Mouse (Mus musculus) Muller cell, postnatal 12 days (primary cell): ENCODE measurements around the gene Zdhhc23.

ENCODE experiments used
- DNase-seq: peaks from one replicate; pipeline ENCODE4 v3.0.0-alpha.2; 2015; ENCODE audit errors: inconsistent ontology term

Gene Zdhhc23

DNA sequence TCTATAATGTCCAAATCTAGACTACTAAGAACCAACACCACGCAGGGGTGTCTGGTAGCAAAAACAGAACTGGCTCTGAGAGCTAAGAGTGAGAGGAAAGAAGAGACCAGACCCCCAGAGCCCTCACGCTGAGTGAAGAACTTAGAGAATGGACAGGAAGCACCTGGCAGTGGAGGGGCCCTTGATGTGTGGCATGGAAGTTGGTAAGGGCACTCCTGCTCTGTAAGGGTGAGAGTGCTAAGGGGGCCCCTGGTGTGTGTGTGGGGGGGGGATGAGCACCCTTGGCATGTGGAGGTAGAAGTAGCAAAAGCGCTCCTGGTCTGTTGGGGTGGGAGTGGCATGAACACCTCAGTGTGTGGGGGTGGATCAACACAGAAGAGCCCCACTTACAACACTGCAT, 9.2 kb downstream of the Zdhhc23 start:
- no peak for DNase-seq

DNA sequence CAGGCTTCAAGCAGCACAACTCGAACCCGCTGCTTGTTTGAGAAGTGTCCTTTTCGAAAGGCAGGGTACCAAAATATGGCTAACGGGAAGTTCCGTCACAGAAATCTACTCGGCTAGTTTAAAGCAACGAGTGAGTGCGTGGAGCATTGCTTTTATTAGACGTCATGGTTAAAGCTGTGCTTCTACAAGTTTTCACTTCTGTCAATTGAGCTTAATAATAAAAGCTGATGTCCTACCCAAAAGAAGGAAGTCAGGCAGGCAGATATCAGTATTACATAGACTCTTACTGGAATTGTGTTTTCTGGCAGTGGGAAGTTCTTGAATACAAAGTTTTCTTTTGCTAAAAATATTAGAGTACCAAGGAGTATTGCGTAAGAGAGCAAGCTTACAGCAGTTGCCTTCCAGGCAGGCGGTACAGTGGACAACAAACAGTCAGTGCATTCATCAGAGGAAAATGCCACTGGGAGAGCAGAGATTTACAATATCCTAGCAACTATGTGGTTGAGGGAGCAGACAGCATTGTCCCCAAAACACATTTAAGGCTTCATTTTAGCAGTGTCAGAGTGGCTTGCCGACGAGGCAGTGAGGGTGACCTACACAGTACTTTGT, 13.7 kb downstream of the Zdhhc23 start:
- peak; percentile 26 for DNase-seq

DNA sequence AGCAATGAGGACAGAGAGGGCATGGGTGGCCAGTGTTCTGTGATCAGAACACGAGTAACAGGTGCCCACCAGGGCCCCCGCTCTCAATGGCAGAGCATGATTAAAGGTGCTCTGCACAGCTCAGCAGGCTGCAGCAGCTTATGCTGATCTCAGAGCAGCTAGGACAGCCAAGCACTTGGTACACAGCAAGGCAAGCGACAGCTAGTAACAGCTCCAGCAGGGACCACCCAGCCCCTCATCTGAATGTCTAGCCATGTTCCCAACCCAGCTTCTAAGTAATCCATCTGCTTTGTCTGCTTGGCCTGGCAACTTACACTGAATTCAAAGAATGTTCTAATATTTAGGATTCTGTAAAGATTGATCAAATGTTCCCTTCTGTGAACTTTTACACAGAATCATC, 15.8 kb downstream of the Zdhhc23 start:
- no peak for DNase-seq

DNA sequence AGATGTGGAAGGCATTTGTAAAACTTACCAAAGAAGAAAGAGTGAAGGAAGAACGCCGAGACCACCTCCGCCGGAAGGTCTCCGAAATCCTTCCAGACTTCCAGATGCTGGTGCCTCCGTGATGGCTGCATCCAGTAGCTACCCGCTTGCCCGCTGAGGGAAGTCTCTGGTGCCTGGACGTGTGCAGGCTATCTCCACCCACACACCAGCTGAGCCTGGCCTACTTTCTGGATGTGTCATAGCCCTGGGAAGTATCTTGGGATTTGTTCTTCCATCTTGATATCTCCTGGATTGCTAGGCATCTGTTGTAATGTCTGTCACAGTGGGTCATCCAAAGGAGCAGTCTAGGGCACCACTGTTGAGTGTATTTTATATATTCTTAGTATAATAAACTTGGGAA, 16.3 kb downstream of the Zdhhc23 start:
- DNase-seq, result no peak

DNA sequence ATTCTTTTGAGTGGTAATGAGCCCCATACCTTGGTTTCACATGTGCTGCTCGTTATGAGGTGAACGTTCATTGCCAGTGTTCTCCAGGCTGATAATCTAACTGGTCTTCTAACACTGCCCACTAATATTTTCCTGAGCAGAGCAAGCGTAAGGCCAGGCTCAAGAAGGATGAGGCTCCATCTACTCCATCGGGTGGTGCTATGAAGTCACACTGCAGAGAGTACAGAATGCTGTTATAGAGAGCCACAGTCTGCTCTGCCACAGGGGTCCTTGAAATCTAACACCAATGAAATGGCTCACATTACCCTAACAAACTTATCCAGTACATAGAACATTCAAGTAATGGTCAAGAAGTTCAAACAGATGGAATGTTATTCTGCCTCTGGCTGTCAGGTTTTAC, 21.6 kb downstream of the Zdhhc23 start:
- DNase-seq, result no peak

DNA sequence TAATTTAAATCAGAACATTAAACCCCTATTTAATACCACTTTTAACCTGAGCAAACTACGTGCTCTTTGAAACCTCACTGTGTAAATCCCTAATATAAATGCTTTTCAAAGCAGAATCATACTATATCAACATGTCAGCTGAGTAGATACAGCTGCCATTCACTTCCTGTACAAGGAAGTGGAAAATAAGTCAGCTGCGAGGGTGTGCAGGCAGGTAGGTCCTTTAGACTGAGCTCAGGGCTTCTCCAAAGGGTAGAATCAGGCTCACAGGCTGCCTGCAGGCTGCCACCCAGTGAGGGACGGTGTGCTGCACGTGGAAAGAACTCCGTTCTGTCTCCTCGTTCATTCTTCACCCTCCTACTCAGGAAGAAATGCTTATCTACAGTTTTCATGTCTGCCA, 24.7 kb downstream of the Zdhhc23 start:
- no peak for DNase-seq

DNA sequence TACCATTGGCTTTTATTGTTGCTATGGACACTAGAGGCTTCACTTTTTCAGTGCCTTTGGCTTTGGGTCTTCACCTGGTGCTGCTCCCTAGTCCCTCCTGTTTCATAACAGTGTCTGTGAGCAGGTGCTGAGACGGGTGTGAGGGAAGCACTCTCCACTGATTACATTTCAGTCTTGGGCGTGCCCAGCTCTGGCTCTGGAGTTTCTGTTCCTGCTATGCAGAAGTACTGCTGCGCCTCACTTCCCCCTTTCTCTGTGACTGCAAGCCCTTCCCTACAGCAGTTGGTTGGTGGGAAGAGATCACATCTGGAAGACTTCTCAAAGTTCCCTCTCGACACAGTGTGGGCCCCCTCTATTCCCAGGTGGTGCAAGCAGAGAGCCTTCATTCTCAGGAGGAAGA, 28.0 kb downstream of the Zdhhc23 start:
- no peak for DNase-seq

DNA sequence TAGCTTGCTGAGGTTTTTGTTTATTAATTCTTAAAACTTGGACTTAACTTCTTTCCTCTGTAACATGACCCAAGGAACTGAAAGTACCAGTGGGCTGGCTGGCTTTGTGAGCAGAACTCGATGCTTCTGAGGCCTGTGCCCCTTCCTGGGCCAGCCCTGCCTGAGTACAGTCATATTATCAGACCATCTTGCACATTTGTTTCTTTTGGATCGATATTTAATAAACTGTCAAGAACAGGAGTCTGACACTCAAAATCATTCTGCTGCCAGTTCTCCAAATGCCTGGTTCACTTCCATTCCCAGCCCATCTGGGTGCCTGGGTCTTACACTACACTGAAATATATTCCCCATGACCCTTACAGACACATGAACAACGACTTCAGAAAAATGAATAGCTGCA, 33.7 kb downstream of the Zdhhc23 start:
- no peak for DNase-seq

DNA sequence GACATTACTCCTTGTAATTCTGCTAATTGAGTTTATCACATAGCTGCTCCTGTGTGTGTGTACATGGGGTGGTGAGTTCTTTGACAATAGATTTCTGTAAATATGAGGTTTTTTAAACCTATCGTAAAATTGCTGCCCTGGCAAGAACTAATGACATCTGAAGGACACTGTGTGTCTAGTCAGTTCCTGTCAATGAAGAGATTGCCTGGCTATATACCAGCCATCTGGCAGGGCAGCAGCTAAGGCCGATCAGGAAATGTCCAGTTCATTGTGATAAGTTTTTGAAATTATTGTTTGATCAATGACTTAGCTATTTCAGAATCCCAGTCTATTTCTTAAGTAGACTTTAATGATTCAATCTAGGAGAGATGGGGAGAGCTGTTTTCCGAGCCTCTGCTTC, 34.2 kb downstream of the Zdhhc23 start:
- no peak for DNase-seq

DNA sequence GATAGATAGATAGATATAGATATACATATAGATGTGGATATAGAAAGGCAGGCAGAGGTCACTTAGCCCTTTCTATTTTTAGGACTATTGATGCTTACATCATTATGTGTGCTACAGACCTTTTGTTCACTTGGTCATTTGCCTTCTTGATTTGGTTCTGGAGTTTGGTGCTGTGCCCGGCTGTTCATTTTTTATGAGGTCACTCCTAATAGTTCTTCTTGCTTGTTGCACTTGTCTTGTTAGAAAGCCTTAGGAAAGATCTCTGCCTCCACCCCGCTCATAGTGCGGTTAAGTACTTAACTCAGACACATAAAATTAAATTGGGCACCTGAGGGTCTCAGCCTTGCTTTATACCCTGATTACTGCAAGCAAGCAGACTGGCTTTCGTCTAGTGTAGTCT, 38.7 kb downstream of the Zdhhc23 start:
- no peak for DNase-seq

DNA sequence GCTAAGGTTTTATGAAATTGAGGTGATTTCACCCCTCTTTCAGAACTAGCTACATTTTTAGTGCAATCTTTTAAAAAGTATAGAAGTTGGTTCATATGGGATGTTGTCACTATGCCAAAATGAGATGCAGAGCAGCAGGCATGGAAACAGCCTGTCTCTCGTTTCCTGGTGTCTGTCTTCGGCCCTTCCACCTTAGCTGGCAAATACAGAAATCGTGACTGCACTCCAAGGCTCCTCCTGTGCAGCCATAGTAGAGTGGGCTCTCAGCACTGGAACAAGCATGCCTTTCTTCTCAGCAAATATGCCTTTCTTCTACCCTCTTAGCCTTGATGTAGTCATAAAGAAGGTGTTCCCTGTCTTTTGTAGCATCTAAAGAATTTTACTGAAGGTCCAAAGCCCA, 43.7 kb downstream of the Zdhhc23 start:
- DNase-seq, result no peak

DNA sequence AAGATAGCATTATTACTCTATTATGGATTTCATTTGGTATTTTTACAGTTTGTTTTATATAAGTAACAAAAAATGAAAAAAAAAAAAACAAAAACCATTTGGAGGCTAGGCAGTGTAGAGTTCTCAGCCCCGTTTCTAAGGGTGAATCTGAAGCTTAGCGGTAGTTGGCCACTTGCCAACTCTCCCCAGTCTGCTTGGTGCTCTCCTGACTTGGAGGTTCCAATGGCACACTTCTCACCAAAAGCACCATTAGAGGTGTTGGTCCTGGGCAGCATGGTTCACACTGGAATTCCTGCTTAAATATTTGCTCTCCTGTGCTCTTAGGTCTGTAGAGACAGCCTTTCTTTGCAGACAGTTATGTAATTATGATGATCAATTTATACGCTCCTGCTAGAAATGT, 44.2 kb downstream of the Zdhhc23 start:
- no peak for DNase-seq

DNA sequence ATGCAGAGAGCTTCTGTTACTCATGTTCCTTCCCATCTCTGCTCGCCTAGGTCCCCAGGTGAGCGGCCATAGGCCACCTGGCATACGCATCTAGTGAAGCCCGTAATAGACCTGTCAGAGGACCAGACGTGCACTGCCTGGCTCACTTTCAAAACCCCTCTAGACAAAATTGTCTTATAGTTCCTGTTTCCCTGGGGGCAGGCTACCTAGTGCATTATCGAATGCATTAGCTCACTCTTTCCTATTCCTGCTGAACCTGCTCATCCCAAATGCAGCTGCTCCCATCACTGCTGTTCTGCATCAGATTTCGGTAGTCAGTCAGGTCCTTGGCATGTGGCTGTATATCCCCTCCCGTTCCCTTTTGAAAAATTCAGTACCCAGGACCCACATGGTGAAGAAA, 44.7 kb downstream of the Zdhhc23 start:
- DNase-seq, result no peak

DNA sequence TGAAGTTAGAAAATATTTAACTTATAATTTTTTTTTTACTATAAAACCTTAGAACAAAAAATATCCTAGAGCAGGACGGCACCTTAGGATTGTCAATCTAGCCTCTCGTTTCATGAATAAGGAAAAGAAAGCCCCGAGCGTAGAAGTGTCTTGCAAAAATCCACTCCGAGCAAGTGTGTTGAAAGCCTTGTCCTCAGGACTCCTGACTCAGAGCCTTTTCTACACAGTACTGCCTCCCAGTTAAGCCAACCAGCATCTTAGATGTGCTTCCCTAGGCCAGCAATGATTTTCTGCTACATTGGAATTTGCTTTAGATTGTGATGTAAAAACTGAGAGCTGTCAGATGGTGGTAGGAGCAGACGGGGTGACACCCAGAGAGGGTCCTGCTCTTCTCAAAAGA, 46.5 kb downstream of the Zdhhc23 start:
- DNase-seq, result no peak

DNA sequence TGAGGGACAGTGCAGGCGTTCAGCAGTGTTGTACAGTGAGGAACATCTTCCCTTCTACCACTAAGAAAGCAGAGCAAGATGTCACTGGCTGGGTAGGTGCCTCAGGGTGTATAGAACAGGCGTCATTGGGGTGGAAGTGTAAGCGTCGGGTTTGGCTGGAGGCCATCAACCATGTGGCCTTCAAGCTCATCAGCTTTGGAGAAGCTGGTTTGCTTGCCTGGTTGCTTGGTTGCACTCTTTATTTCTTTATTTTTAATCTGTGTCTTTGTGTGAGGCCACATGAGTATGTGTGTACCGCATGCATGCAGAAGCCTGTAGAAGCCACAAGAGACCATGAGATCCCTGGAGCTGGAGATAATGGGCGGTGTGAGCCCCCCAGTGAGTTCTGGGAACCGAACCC, 47.3 kb downstream of the Zdhhc23 start:
- no peak for DNase-seq

DNA sequence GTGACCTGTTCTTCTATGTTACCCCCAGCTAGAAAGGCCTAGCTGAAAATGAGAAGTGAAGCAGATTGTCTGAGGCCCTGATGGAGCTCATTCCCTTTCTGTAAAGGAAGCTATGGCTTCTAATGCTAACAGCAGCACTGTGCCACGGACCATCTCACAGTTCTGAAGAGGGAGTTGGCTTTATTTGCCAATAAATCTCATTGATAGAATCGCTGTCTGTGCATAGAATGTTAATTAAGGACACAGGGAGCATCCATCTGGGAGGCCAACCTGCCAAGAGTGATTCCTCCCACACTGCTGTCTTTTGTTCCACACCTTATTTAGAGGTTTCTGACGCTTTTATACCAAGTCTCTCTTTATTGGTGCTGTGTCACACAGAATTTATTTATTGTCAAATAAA, 48.1 kb downstream of the Zdhhc23 start:
- no peak for DNase-seq

DNA sequence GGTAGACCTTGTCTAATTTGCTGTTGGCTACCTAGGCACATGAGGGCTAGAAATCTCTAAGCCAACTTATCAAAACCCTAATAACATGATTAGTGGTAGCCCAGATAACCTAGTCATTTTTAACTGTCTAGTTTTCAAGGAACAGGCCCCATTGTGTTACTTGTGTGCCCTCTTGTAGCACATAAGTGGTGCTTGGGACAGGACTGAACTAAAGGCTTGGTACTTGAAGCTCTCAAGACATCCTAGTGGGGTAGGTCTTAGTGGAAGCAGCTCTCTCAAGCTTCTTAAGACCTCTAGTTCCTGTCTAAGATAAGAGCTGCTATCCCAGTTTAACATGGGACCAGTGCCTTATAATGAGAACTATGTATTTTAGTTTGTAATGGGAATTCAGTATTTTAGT, 49.0 kb downstream of the Zdhhc23 start:
- no peak for DNase-seq

DNA sequence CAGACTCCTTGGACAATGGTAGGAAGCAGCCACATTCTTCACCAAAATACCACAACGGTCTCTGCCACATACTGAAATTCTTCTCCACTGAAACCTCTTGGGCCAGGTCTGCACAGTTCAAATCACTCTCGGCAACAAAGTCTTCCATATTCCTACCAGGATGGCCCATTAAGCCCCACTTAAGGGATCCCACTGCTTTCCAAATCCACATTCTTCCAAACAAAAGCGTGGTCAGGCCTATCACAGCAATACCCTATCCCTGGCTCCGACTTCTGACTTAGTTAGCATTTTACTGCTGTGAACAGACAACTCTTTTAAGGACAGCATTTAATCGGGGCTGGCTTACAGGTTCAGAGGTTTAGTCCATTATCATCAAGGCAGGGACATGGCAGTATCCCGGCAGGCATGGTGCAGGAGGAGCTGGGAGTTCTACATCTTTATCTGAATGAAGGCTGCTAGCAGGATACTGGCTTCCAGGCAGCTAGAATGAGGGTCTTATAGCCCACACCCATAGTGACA, 53.2 kb downstream of the Zdhhc23 start, which contains the start of gene Qtrt2:
Gene Qtrt2 (minus strand): TSS at position 469 of the 519 bp plus-strand sequence.
- DNase-seq, result peak; percentile 47

DNA sequence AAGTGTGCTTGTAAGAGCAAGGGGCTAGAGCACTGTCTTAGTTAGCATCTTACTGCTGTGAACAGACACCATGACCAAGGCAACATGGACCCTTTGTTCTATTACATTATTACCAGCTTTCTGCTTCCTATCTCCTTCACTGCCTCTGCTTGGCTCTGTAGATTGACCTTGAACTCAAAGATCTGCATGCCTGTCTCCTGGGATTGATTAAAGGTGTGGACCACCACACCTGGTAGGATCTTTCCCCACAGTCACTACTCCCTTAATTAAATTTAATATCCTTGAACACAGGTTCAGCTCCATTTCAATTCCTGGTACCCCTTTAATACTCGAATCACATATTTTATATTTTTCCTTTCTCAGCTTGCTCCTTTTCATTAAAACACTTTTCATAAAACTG, 53.7 kb downstream of the Zdhhc23 start:
- DNase-seq, result no peak

DNA sequence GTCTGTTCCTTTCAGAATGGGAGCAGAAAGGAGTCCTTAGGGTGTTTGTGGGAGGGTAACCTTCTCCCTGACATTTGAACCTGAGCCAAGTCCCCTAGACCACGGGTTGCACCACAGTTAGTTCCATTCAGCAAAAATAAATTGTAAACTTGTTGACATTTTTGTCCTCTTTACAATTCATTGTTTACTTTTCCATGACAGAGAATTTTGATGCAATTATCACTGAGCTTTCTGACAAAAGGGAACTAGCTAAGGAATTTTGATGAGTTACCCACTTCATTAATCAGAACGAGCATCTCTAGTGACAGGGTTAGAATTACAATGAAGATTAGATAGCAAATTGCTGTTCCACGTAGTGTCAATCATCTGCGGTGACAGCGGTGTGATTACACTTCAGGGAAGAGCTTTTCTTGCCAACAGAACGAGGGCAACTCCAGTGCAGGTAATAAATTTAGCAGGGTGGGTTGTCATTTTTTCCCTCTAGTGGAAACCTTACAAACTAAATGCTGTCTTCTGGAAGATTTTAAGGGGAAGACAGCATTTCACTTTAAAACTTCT, 54.5 kb downstream of the Zdhhc23 start:
- DNase-seq, result peak; percentile 93

DNA sequence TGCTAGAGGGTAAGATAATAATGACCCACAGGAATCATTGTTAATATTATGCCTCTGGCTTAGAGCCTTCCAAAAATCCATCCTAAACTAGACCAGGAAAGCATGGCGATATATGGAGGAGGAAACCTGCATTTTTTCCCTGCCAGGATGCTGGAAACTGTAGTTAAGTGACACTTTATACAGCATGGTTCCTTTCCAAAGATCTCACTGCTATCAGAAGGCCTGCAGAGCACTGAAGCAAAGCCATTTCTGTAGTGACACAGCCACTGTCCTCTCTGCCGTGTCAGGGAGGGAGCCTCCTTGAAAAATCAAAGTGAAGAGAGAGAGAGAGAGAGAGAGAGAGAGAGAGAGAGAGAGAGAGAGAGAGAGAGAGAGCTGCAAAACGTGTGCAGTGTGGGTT, 57.0 kb downstream of the Zdhhc23 start:
- no peak for DNase-seq

DNA sequence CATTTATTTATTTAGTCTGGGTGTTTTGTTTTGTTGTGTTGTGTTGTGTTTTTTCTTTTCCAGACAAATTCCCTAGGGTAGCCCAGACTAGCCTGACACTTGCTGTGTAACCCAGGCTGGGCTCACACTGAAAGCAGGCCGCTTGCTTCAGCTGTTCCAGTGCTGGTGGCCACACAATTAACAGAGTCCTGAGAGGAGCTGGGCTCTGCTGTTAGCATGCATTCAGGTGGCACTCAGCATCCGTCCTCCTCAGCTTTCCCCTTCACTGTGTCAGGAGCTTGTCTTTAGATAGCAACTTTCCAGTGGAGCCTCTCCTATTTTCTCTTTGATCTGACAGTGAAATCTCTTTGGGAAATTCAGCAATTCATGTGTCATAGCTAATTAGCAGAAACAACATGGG, 57.6 kb downstream of the Zdhhc23 start:
- DNase-seq, result peak; percentile 32

DNA sequence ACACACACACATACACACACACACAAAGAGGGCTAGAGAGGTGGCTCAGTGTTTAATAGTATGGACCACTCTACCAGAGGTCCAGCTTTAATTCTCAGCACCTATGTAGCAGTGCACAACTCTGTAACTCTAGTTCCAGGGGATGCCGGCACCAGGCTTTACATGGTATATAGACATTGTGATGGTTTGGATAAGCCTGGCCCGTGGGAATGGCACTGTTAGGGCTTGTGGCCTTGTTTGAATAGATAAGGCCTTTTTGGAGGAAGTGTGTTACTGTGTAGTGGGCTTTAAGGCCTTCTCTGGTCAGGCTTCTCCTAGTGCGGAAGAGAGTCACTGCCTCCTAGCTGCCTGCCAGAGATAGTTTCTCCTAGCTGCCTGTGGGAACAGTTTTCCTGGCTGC, 60.7 kb downstream of the Zdhhc23 start:
- no peak for DNase-seq
